Mouse (Mus musculus): ENCODE measurements at regions not wholly inside any gene's neighbourhood (a gene's known extent, or its start where the extent isn't known, plus 50 kb on each side); places are given as distances from the start of the nearest gene placed in this dataset.

- Histone ChIP-seq H3K27me3 (ENCODE audit: insufficient read depth, low read length) (no peaks in the 10 kb centered on the region), H3K4me3 (replicated peaks; ENCODE audit: low read length) (no peak overlapping the region)
- no peak for TF ChIP-seq POU5F1 (IDR thresholded peaks at IDR 0.05; ENCODE audit: borderline replicate concordance, low read length)
- no peak for TF ChIP-seq NANOG (IDR thresholded peaks at IDR 0.05; ENCODE audit: borderline replicate concordance, low read length)
- no peak for TF ChIP-seq CTCF (conservative IDR thresholded peaks at IDR 0.05; ENCODE audit: low read length)
Measured at GRCm38 (mm10) chr3:147325522-147325921, 473.4 kb downstream of the Ttll7 start.

GRCm38 (mm10) chr3:147334301-147334700 lies 482.1 kb downstream of the Ttll7 start:
- Histone ChIP-seq H3K27me3 (ENCODE audit: insufficient read depth, low read length) (no peaks in the 10 kb centered on the region), H3K4me3 (replicated peaks; ENCODE audit: low read length) (no peak overlapping the region), H3K9me3 (ENCODE audit: low read length) (no peaks in the 10 kb centered on the region), H3K4me1 (replicated peaks; ENCODE audit: low read depth, low read length) (no peaks in the 10 kb centered on the region), H3K36me3 (ENCODE audit: insufficient read depth, low read length) (no peaks in the 10 kb centered on the region)
- TF ChIP-seq CTCF (conservative IDR thresholded peaks at IDR 0.05; ENCODE audit: low read length) (no peak), NANOG (IDR thresholded peaks at IDR 0.05; ENCODE audit: borderline replicate concordance, low read length) (no peak), POU5F1 (IDR thresholded peaks at IDR 0.05; ENCODE audit: borderline replicate concordance, low read length) (no peak)

More at GRCm38 (mm10) chr3:147325522-147325921, 473.4 kb downstream of the Ttll7 start:
- Histone ChIP-seq H3K36me3 (ENCODE audit: insufficient read depth, low read length) (no peaks in the 10 kb centered on the region), H3K4me1 (replicated peaks; ENCODE audit: low read depth, low read length) (no peaks in the 10 kb centered on the region), H3K9me3 (ENCODE audit: low read length) (no peaks in the 10 kb centered on the region)

GRCm38 (mm10) chr3:147335286-147335685 lies 483.1 kb downstream of the Ttll7 start:
- no peaks in the 10 kb centered on the region for H3K4me1 ChIP-seq (replicated peaks; ENCODE audit: low read depth, low read length)
- H3K27me3 ChIP-seq (ENCODE audit: insufficient read depth, low read length) = no peaks in the 10 kb centered on the region
- no peak overlapping the region for H3K4me3 ChIP-seq (replicated peaks; ENCODE audit: low read length)
- H3K9me3 ChIP-seq (ENCODE audit: low read length) = no peaks in the 10 kb centered on the region
- H3K36me3 ChIP-seq (ENCODE audit: insufficient read depth, low read length) = no peaks in the 10 kb centered on the region
- TF ChIP-seq CTCF (conservative IDR thresholded peaks at IDR 0.05; ENCODE audit: low read length) = no peak
- TF ChIP-seq POU5F1 (IDR thresholded peaks at IDR 0.05; ENCODE audit: borderline replicate concordance, low read length) = no peak
- no peak for TF ChIP-seq NANOG (IDR thresholded peaks at IDR 0.05; ENCODE audit: borderline replicate concordance, low read length)

- H3K4me3 ChIP-seq (replicated peaks; ENCODE audit: low read length) = no peak overlapping the region
- no peaks in the 10 kb centered on the region for H3K9me3 ChIP-seq (ENCODE audit: low read length)
- TF ChIP-seq POU5F1 (IDR thresholded peaks at IDR 0.05; ENCODE audit: borderline replicate concordance, low read length) = no peak
- no peak for TF ChIP-seq NANOG (IDR thresholded peaks at IDR 0.05; ENCODE audit: borderline replicate concordance, low read length)
- TF ChIP-seq CTCF (conservative IDR thresholded peaks at IDR 0.05; ENCODE audit: low read length) = no peak
- H3K4me1 ChIP-seq (replicated peaks; ENCODE audit: low read depth, low read length) = no peaks in the 10 kb centered on the region
- H3K27me3 ChIP-seq (ENCODE audit: insufficient read depth, low read length) = no peaks in the 10 kb centered on the region
- no peaks in the 10 kb centered on the region for H3K36me3 ChIP-seq (ENCODE audit: insufficient read depth, low read length)
Measured at GRCm38 (mm10) chr3:147339427-147339826, 487.3 kb downstream of the Ttll7 start.

- Histone ChIP-seq H3K9me3 (ENCODE audit: low read length) (no peaks in the 10 kb centered on the region), H3K4me3 (replicated peaks; ENCODE audit: low read length) (no peak overlapping the region), H3K27me3 (ENCODE audit: insufficient read depth, low read length) (no peaks in the 10 kb centered on the region), H3K4me1 (replicated peaks; ENCODE audit: low read depth, low read length) (no peaks in the 10 kb centered on the region), H3K36me3 (ENCODE audit: insufficient read depth, low read length) (no peaks in the 10 kb centered on the region)
- TF ChIP-seq CTCF (conservative IDR thresholded peaks at IDR 0.05; ENCODE audit: low read length) (no peak), POU5F1 (IDR thresholded peaks at IDR 0.05; ENCODE audit: borderline replicate concordance, low read length) (no peak), NANOG (IDR thresholded peaks at IDR 0.05; ENCODE audit: borderline replicate concordance, low read length) (no peak)
Measured at GRCm38 (mm10) chr3:147347278-147348039, 495.3 kb downstream of the Ttll7 start.

- Histone ChIP-seq H3K36me3 (ENCODE audit: insufficient read depth, low read length) (no peaks in the 10 kb centered on the region), H3K4me3 (replicated peaks; ENCODE audit: low read length) (no peak overlapping the region), H3K9me3 (ENCODE audit: low read length) (no peaks in the 10 kb centered on the region), H3K27me3 (ENCODE audit: insufficient read depth, low read length) (no peaks in the 10 kb centered on the region), H3K4me1 (replicated peaks; ENCODE audit: low read depth, low read length) (0 out of 2 replicates have a peak, but pooled peaks cover 4% of the 10 kb centered on the region)
- TF ChIP-seq NANOG (IDR thresholded peaks at IDR 0.05; ENCODE audit: borderline replicate concordance, low read length) (no peak), CTCF (conservative IDR thresholded peaks at IDR 0.05; ENCODE audit: low read length) (no peak), POU5F1 (IDR thresholded peaks at IDR 0.05; ENCODE audit: borderline replicate concordance, low read length) (no peak)
Measured at GRCm38 (mm10) chr3:147387077-147387476, 534.9 kb downstream of the Ttll7 start.

GRCm38 (mm10) chr3:147398298-147398697 lies 546.1 kb downstream of the Ttll7 start:
- TF ChIP-seq NANOG (IDR thresholded peaks at IDR 0.05; ENCODE audit: borderline replicate concordance, low read length) = no peak
- TF ChIP-seq POU5F1 (IDR thresholded peaks at IDR 0.05; ENCODE audit: borderline replicate concordance, low read length) = no peak
- no peak for TF ChIP-seq CTCF (conservative IDR thresholded peaks at IDR 0.05; ENCODE audit: low read length)
- H3K4me3 ChIP-seq (replicated peaks; ENCODE audit: low read length) = no peak overlapping the region
- H3K9me3 ChIP-seq (ENCODE audit: low read length) = no peaks in the 10 kb centered on the region
- H3K36me3 ChIP-seq (ENCODE audit: insufficient read depth, low read length) = no peaks in the 10 kb centered on the region
- H3K4me1 ChIP-seq (replicated peaks; ENCODE audit: low read depth, low read length) = no peaks in the 10 kb centered on the region
- H3K27me3 ChIP-seq (ENCODE audit: insufficient read depth, low read length) = no peaks in the 10 kb centered on the region

- Histone ChIP-seq H3K27me3 (ENCODE audit: insufficient read depth, low read length) (no peaks in the 10 kb centered on the region), H3K36me3 (ENCODE audit: insufficient read depth, low read length) (no peaks in the 10 kb centered on the region), H3K4me3 (replicated peaks; ENCODE audit: low read length) (no peak overlapping the region), H3K9me3 (ENCODE audit: low read length) (no peaks in the 10 kb centered on the region), H3K4me1 (replicated peaks; ENCODE audit: low read depth, low read length) (no peaks in the 10 kb centered on the region)
- TF ChIP-seq NANOG (IDR thresholded peaks at IDR 0.05; ENCODE audit: borderline replicate concordance, low read length) (no peak), POU5F1 (IDR thresholded peaks at IDR 0.05; ENCODE audit: borderline replicate concordance, low read length) (no peak), CTCF (conservative IDR thresholded peaks at IDR 0.05; ENCODE audit: low read length) (no peak)
Measured at GRCm38 (mm10) chr3:147412274-147412673, 560.1 kb downstream of the Ttll7 start.
